Mouse (Mus musculus) liver, embryonic 15.5 days (tissue): ENCODE measurements around the gene Gm12887. TPM values are rescaled to one million over a fixed set of nuclear protein-coding genes. Genes with fewer than 3 reads are reported as not detected.

Experiments
- ATAC-seq: fragments of 200-750 bp; cut with Nextera tagmentation; 2 replicates; pipeline ENCODE4 v1.8.0; 2017; ENCODE audit warnings: moderate number of reproducible peaks, mild to moderate bottlenecking, moderate library complexity; ENCODE audit not compliant: insufficient read depth
- H3K27ac ChIP-seq: fragments of 300-500 bp; sonication (generic); replicated peaks from 2 replicates; pipeline ENCODE4 v1.5.1; 2015; ENCODE audit warnings: mild to moderate bottlenecking, inconsistent platforms
- H3K27me3 ChIP-seq: fragments of 300-500 bp; sonication (generic); 2 replicates; pipeline ENCODE4 v1.6.1; 2015; ENCODE audit warnings: mild to moderate bottlenecking, inconsistent platforms
- H3K36me3 ChIP-seq: fragments of 300-500 bp; sonication (generic); replicated peaks from 2 replicates; pipeline ENCODE4 v1.6.1; 2015; ENCODE audit warnings: moderate library complexity, mild to moderate bottlenecking, inconsistent platforms
- H3K4me1 ChIP-seq: fragments of 300-500 bp; sonication (generic); replicated peaks from 2 replicates; pipeline ENCODE4 v1.6.1; 2015; ENCODE audit warnings: inconsistent platforms
- H3K4me2 ChIP-seq: fragments of 300-500 bp; sonication (generic); 2 replicates; pipeline ENCODE4 v1.6.1; 2015; ENCODE audit warnings: moderate library complexity, mild to moderate bottlenecking, inconsistent platforms
- H3K4me3 ChIP-seq: fragments of 300-500 bp; sonication (generic); replicated peaks from 2 replicates; pipeline ENCODE4 v1.5.1; 2015; ENCODE audit warnings: mild to moderate bottlenecking, inconsistent platforms
- H3K9ac ChIP-seq: fragments of 300-500 bp; sonication (generic); 2 replicates; pipeline ENCODE4 v1.6.1; 2015; ENCODE audit warnings: moderate library complexity, mild to moderate bottlenecking, inconsistent platforms
- H3K9me3 ChIP-seq: fragments of 300-500 bp; sonication (generic); replicated peaks from 2 replicates; pipeline ENCODE4 v1.6.1; 2016; ENCODE audit warnings: inconsistent platforms
- WGBS: fragments of 180-500 bp; shearing (Covaris S2); methylation state at CpG from one replicate; pipeline ENCODE4 v1.1.7; 2015; ENCODE audit warnings: mixed read lengths; ENCODE audit not compliant: insufficient replicate concordance; 5-methylcytosine and 5-hydroxymethylcytosine counted together
- polyA plus RNA-seq: library from polyadenylated mRNA; unstranded; fragments of >200 nt; fragmentation: Nextera tagmentation; extraction: Ambion mirVana; gene quantifications from 2 replicates; pipeline ENCODE4 v1.2.1, GENCODE M21; 2015

Gene Gm12887
- polyA plus RNA-seq = not detected in 2 replicates

GRCm38 (mm10) chr4:121622003-121622402, at the start of gene Gm12887:
Gene Gm12887, minus strand, starts transcription at chr4:121622103.
- Histone ChIP-seq H3K4me1 (no peaks in the 10 kb centered on the region), H3K9me3 (no peaks in the 10 kb centered on the region; the same call in 1 of the 2 replicates), H3K4me2 (no peak within 1 kb of the TSS), H3K27ac (no peak within 1 kb of the TSS), H3K36me3 (no peaks in the 10 kb centered on the region), H3K9ac (no peak within 1 kb of the TSS), H3K4me3 (no peak within 1 kb of the TSS), H3K27me3 (no peaks in the 10 kb centered on the region)
- WGBS = 20% methylated on average over 2 of the region's 2 CpGs
- no peak for ATAC-seq

- Histone ChIP-seq H3K27ac (no peak overlapping the region), H3K36me3 (no peaks in the 10 kb centered on the region), H3K9me3 (no peaks in the 10 kb centered on the region), H3K4me3 (no peak overlapping the region), H3K4me2 (no peak overlapping the region), H3K9ac (no peak overlapping the region), H3K4me1 (no peaks in the 10 kb centered on the region), H3K27me3 (no peaks in the 10 kb centered on the region)
- WGBS = 60% methylated on average over 1 of the region's 1 CpGs
- no peak for ATAC-seq
These were observed 35.1 kb upstream of the Gm12887 start for GRCm38 (mm10) chr4:121657040-121657439.

Other genes with a start within 250 kb of the Gm12887 start
- not detected in 2 replicates for gene Gm12886, start 199.0 kb downstream of the Gm12887 start, polyA plus RNA-seq